Mouse (Mus musculus) spleen, postnatal 0 days (tissue): Measurements from ENCODE around the gene Fam160a2. TPM values are rescaled to one million over a fixed set of nuclear protein-coding genes. Genes with fewer than 3 reads are reported as not detected.

ENCODE experiments used
- polyA plus RNA-seq: library from polyadenylated mRNA; unstranded; fragments of >200 nt; fragmentation: Nextera tagmentation; extraction: Ambion mirVana; gene quantifications from 2 replicates; pipeline ENCODE4 v1.2.1, GENCODE M21; 2015

Gene Fam160a2
- 22.6 and 25.5 TPM in 2 replicates for polyA plus RNA-seq

DNA sequence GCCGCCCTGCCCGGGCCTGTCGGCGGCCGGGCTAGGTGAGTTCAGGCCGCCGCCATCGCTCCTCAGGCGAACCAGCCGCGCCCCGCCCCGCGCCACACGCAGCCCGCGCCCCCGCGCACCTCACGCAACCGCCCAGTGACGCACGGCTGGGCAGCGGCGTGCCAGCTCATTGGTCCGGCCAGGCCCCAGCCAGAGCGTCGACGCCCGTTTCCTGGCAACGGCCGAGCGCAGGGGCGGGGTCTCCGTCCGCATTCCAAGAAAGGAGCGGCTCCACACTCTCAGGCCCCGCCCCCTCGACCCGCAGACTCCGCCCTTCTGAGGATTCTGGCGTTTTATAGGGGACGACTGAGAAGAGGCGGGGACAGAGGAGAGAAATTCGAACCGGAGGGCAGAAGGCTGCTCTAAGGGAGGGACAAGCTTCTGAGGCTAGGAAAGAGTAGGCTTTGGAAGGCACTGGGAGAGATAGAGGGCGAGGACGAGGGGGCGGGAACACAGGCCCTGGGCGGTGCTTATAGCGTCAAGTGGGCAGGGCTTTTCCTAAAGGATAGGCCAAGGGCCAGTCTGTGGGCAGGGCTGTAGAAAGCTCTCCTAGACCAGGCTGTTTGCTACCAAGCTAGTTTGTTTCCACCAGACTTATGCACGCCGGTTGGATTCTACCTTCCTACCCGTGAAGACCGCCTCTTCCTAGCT lies at the start of gene Fam160a2:
Fam160a2 (minus strand) TSS at position 120 of the 690 bp plus-strand sequence.

GRCm38 (mm10) chr7:105425424-105426043 lies 25.7 kb upstream of the Fam160a2 start, which contains the start of gene Cckbr:
TSS of gene Cckbr (plus strand) at chr7:105425731.

DNA sequence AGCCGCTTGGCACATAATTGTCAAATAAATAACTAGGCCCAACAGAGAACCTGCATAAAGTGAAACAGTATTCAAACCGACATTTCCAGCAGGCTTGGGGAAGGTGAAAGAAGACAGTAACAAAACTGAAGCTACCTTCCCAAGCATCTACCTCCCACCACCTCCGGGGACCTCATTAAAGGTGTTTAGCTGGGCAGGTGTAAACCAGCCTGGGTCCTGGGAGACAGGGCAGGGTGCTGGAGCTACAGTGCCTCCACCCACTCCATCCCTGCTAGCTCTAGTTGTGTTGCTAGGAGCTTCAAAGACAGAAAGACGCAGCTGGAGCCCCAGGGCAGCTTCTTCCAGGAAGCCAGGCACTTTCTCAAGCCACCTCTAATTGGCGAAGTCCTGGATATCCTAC lies 4.4 kb upstream of the Fam160a2 start, which contains the start of gene Cnga4:
Cnga4 (plus strand) TSS at position 301 of the 400 bp plus-strand sequence.

DNA sequence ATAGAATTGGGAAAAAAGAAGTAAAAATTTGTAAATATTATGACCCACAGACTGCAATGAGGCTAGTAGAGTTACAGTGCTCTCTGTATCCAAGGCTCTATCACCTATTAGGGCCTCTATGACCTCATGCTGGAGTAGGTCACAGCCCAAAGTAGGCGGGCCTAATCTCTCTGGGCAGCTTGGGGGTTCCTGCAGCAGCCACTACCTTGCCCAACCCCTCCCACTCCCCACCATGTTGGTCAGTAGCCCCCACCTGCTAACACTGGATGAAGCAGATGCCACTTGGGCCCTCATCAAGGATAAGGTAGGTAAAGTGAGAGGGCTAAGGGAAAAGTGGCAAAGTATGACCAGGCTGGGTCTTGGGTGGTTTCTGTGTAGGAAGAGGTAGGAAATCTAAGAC lies 25.0 kb downstream of the Fam160a2 start, which contains the start of gene Gm5901:
Gm5901 (plus strand) TSS at position 173 of the 400 bp plus-strand sequence.

GRCm38 (mm10) chr7:105367930-105368329 lies 31.9 kb downstream of the Fam160a2 start, which contains the start of gene Olfr692:
TSS of gene Olfr692 (plus strand) at chr7:105368230.

GRCm38 (mm10) chr7:105342170-105342569 lies 57.7 kb downstream of the Fam160a2 start, which contains the start of gene Olfr691:
TSS of gene Olfr691 (minus strand) at chr7:105342270.

GRCm38 (mm10) chr7:105334004-105334403 lies 65.8 kb downstream of the Fam160a2 start, which contains the start of gene Olfr690:
TSS of gene Olfr690 (minus strand) at chr7:105334104.

Other genes starting within 250 kb of the Fam160a2 start
- not detected in 2 replicates for gene Olfr684, start 236.4 kb downstream of the Fam160a2 start, polyA plus RNA-seq
- not detected in 2 replicates for gene Olfr685, start 214.0 kb downstream of the Fam160a2 start, polyA plus RNA-seq
- gene Olfr686, start 192.6 kb downstream of the Fam160a2 start, polyA plus RNA-seq, result not detected in 2 replicates
- gene Olfr688, start 112.0 kb downstream of the Fam160a2 start, polyA plus RNA-seq, result not detected in 2 replicates
- gene Olfr689, start 88.9 kb downstream of the Fam160a2 start, polyA plus RNA-seq, result not detected in 2 replicates
- not detected in 2 replicates for gene Olfr690, start 66.0 kb downstream of the Fam160a2 start, polyA plus RNA-seq
- gene Olfr691, start 57.8 kb downstream of the Fam160a2 start, polyA plus RNA-seq, result not detected in 2 replicates
- gene Olfr692, start 31.8 kb downstream of the Fam160a2 start, polyA plus RNA-seq, result not detected in 2 replicates
- gene Gm5901, start 25.0 kb downstream of the Fam160a2 start, polyA plus RNA-seq, result 0.35 TPM in 1 of 2 replicates, not detected in the other
- 0.05 TPM in 1 of 2 replicates, not detected in the other for gene Cnga4, start 4.5 kb upstream of the Fam160a2 start, polyA plus RNA-seq
- gene Cckbr, start 25.7 kb upstream of the Fam160a2 start, polyA plus RNA-seq, result not detected in 2 replicates
- gene Cavin3, start 82.2 kb upstream of the Fam160a2 start, polyA plus RNA-seq, result 56.0 and 66.3 TPM in 2 replicates
- 17.5 and 18.0 TPM in 2 replicates for gene Smpd1, start 154.3 kb upstream of the Fam160a2 start, polyA plus RNA-seq
- gene Apbb1, start 181.6 kb upstream of the Fam160a2 start, polyA plus RNA-seq, result 3.4 and 4.6 TPM in 2 replicates
- gene Hpx, start 200.1 kb upstream of the Fam160a2 start, polyA plus RNA-seq, result 0.61 and 0.69 TPM in 2 replicates
- gene Trim3, start 233.5 kb upstream of the Fam160a2 start, polyA plus RNA-seq, result 6.0 and 8.5 TPM in 2 replicates
- 172 and 176 TPM in 2 replicates for gene Timm10b, start 240.0 kb upstream of the Fam160a2 start, polyA plus RNA-seq
- 17.2 and 22.3 TPM in 2 replicates for gene Arfip2, start 240.4 kb upstream of the Fam160a2 start, polyA plus RNA-seq
- gene Gm45799, start 240.5 kb upstream of the Fam160a2 start, polyA plus RNA-seq, result 30.2 and 33.3 TPM in 2 replicates